Mouse (Mus musculus) testis, postnatal 10 days (tissue): Measurements from ENCODE around the gene Drd4.
A peak's percentile ranks its signal among the peaks of the same experiment; 100 is the strongest.
"Not testable (repeated sequence)": the region's sequence is repeated elsewhere in the genome, so short reads cannot be mapped to it uniquely, and the experiment has no call there.

Source experiments
- DNase-seq: peaks from one replicate; pipeline ENCODE4 v3.0.0; 2021; ENCODE audit warnings: low spot score

The Drd4 gene

DNA sequence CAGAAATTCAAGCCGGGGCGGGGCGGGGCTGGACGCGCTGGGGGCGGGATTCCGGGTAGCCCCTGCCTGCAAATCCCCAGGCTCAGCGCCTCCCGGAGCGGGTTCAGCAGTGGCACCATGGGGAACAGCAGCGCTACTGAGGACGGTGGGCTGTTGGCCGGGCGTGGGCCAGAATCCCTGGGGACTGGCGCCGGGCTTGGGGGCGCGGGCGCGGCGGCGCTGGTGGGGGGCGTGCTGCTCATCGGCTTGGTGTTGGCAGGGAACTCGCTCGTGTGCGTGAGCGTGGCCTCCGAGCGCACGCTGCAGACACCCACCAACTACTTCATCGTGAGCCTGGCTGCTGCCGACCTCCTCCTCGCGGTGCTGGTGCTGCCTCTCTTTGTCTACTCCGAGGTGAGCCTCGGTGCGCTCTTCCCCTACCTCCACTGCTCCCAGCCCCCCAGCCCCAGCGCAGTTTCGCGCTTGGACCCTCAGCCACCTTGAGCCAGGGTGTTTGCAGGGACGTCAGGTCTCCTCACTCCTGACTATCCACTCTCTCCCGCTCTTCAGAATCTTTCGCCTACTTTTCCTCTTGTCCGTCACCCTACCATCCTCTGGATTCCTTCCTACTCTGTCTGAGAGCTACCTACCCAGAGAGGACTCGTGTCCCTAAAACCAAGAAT is at the start of gene Drd4:
Gene Drd4, plus strand, starts transcription at position 86 of the 662 bp plus-strand sequence.
- peak; percentile 81 for DNase-seq

- DNase-seq: not testable (repeated sequence)
These were observed 41.3 kb upstream of the Drd4 start for GRCm38 (mm10) chr7:141250486-141250885.

- DNase-seq: no peak
These were observed 35.6 kb upstream of the Drd4 start for GRCm38 (mm10) chr7:141256159-141256558.

DNA sequence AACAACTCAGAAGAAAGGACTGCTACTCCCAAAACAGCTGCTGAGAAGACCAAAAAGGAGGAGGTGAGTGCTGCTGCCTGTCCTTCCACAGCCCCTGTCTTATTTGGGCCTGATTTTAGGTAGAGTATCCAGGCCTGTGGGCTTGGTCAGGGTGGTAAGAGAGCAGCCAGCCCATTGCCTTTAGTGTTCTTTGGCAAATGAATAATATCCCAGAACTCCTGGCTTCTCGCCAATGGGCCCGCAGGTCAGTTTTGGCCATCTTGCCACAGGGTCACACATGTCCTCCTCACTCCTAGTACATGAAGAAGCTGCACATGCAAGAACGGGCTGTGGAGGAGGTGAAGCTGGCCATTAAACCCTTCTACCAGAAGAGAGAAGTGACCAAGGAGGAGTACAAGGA is 30.3 kb upstream of the Drd4 start:
- no peak for DNase-seq

DNA sequence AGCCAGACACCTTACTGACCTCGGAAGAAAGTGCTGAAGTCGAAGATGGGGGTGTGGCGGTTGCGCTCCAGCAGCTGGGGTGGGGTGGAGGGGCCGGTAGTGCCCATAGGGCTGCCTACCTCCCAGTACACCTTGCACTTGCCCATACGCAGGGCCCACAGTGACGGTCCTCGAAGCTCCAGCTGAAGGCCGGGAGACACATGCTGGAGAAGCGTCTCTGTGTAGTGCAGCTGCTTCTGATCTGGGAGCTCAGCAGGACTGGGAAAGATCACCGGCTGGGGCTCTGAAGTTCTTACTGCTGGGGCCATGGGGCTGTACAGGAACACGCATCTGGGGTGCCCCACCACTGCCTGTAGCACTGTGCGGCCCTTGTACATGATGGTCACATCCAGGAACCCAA is 28.2 kb upstream of the Drd4 start:
- no peak for DNase-seq

DNA sequence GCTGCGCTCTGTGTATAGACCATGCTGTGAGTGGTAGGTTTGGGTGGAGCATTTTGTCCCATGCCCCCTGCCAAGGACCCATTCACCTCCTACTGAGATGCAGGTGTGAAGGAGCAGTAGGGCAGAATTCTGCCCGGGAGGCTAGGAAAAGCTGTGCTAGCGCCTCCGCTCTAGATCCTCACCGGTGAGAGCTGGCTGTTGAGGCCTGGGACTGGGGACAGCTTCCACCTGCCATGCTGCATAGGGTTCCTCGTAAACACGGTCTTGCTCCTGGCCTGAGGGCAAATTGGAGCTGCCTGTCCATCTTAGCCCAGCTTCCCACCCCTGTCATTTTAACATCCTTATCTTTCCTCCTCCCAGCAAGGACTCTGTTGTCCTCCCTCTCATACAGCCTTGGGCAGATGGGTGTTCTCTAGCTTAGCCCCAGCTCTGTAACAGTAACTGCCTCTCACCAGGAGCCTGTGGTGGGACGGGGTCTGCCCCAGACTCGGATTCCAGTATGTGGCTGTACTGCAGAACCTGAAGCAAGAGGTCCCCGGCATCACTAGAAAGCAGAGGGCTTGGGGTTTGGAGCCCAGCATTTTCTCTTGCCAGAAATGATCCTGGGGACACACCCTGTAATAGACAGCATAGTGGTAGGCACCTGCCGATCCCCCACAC is 27.6 kb upstream of the Drd4 start:
- DNase-seq: no peak

GRCm38 (mm10) chr7:141264761-141265410 is 26.9 kb upstream of the Drd4 start:
- peak; percentile 68 for DNase-seq

- no peak for DNase-seq
These were observed 26.4 kb upstream of the Drd4 start for GRCm38 (mm10) chr7:141265411-141265738.

DNA sequence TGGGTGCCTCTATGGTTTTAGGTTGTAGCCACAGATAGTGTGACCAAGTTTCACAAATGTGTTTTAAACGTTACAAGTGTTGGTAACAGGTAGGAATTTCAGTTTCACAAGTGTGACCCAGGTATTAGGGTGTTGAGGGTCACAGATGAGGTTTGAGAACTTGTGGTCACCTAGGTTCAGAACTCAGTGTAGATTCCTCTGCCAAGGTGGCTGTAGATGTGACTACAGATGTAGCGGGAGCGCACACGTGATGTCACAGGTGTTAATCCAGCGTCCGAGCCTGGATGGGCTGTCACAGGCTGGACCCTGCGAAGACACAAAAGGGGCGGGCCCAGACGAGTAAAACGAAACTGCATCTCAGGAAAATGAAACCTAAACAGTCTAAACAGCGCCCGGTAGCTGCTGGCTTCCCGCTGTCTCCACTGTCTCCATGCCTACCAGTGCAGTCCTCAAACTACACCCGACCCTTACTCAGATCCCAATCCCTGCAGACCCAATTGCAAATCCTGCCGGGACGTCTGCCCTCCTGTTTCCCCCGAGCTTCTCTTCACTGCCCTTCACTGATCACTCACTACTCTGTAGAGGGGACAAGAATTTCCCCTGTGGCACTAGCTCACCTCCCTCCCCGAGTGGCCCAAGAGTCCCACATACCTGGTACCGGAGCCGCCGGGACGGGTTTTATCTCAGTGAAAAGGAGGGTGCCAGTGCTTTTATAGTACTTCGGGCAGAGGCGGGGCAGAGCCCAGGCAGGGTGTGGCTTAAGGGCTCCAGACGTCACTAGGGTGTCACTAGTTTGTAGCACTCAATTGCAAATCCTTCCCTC is 25.9 kb upstream of the Drd4 start, which contains the start of gene Irf7:
Gene Irf7, minus strand, starts transcription at position 743 of the 823 bp plus-strand sequence.
- DNase-seq: peak; percentile 69

GRCm38 (mm10) chr7:141268466-141269272 is 23.1 kb upstream of the Drd4 start:
- no peak for DNase-seq

DNA sequence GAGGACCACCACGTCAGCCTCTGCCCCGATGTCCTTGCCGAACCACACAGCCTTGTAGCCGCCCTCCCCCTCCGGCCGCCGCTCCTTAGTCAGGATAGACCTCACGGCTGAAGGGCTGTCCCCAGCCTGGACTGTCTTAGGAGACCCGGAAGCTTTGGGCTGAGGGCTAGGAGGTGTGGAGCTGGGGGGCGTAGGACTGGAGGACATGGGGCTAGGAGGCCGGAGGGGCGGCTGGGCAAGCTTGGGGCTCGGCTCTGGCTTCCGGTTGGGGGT is 22.6 kb upstream of the Drd4 start:
- DNase-seq: no peak

DNA sequence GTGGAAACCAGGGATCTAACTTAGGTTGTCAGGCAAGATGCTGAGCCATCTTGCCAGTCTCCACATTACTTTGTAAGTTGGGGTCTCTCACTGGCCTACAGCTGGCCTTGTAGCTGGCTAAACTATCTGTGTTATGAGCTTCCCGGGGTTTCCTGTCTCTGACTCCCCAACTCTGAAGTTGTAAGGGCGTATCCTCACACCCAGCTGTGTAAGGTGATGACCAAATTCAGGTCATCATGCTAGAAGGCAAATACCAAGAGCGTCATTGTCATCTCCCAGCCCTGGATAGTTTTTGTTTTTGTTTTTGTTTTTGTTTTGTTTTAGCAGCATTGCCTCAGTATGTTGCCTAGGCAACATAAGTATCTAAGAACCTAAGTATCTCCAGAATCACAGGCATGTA is 21.2 kb upstream of the Drd4 start:
- no peak for DNase-seq

- no peak for DNase-seq
These were observed 16.4 kb upstream of the Drd4 start for GRCm38 (mm10) chr7:141275356-141275755.

DNA sequence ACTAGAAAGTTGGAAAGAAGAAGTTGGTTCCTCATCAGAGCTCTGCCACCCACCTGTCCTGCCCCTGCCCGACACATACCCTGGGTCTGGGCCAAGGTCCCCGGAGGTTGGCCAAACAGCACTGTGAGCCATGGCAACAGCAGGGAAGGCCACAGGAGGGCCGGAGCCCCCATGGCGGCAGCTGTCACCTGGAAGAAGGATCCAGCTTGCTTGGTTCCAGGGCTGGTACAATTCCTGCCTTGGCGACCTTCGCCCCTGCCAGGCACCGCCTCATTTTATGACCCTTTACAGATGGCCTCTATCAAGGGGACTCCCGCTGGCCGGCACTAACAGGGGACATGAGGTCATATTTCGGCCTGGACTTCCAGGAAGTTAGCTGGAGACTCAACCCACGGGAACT is 15.3 kb upstream of the Drd4 start, which contains the start of gene Cdhr5:
Gene Cdhr5, minus strand, starts transcription at position 241 of the 400 bp plus-strand sequence.
- no peak for DNase-seq

GRCm38 (mm10) chr7:141277701-141278678 is 13.8 kb upstream of the Drd4 start:
- no peak for DNase-seq

DNA sequence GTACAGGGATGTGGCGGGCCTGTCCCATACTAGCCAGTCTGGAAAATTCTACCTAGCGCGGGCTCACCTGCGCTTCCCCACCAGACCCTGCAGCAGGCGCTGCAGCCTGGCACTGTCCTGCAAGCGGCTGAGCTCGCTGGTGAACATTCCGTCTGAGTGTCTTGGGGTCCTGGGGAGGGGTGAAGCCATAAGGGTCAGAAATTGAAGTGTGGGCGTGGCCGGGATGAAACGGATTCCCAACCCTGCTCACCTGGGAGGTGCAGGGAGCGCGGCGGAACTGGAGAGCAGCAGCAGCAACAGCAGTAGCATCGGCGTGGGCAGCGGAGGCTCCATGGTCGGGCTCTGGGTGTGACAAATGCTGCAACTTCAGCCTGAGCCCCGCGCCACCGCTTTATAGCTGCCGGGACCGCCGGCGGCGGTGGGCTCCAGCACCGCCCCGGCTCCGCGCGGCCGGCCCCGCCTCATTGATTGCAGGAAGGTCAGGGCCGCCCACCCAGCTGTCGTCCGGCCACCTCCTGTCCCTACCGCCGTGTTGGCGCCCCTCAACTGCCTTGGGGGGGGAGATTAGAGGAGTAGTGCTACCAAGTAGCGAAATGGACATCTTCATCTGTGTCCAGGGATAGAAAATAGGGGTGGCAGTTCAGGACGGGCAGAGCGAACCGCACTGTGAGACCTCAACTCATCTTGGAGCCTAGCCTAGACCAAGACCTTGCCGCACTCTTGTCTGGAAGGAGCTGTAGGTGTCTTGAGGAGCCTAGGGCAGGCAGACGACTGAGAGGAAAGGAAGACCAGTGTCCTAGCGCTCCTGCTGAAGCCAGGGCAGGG is 12.8 kb upstream of the Drd4 start, which contains the start of gene Sct:
Gene Sct, minus strand, starts transcription at position 368 of the 825 bp plus-strand sequence.
- peak; percentile 66 for DNase-seq

DNA sequence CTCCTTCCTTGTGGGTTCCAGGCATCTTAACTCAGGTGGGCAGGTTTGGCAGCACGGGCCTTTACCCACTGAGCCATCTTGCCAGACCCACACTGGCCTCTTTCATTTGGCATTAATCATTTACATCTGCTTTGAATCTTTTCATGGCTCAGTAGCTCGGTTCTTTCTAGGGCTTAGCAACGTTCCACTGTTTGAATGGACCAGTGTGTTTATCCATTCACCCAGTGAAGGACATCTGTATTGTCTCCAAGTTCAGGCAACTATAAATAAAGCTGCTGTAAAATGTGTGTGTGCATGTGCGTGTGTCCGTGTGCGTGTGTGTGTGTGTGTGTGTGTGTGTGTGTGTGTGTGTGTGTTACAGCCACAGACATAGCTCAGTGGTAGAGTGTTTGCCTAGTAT is 10.4 kb upstream of the Drd4 start:
- DNase-seq: no peak

GRCm38 (mm10) chr7:141282756-141283155 is 9.1 kb upstream of the Drd4 start:
- DNase-seq: no peak

GRCm38 (mm10) chr7:141288042-141288441 is 3.8 kb upstream of the Drd4 start:
- DNase-seq: no peak
